Mouse (Mus musculus): ENCODE data around the gene Inpp5a. TPM values are rescaled to one million over a fixed set of nuclear protein-coding genes. Genes with fewer than 3 reads are reported as not detected.

The Inpp5a gene
- polyA plus RNA-seq, 1 experiment from 2014 or later: 29.1 TPM

- no peak for ATAC-seq
- no peaks in the 10 kb centered on the region for H3K9me3 ChIP-seq (ENCODE audit: control insufficient read depth)
- H3K4me1 ChIP-seq (replicated peaks; ENCODE audit: control insufficient read depth, insufficient read depth, low read length): no peaks in the 10 kb centered on the region
- peaks cover 28% of the 10 kb centered on the region for H3K36me3 ChIP-seq (ENCODE audit: control insufficient read depth, insufficient read depth)
- H3K27ac ChIP-seq (ENCODE audit: low read depth, low read length): no peak overlapping the region
- no peak overlapping the region for H3K9ac ChIP-seq (ENCODE audit: low read depth, low read length)
- H3K4me2 ChIP-seq (replicated peaks; ENCODE audit: low read depth): no peak overlapping the region
- no peaks in the 10 kb centered on the region for H3K27me3 ChIP-seq (replicated peaks; ENCODE audit: control insufficient read depth, insufficient read depth, low read length)
- no peak overlapping the region for H3K4me3 ChIP-seq (ENCODE audit: low read depth, low read length)
- no peak for TF ChIP-seq CTCF (IDR thresholded peaks at IDR 0.05; ENCODE audit: low read depth)
- 71% methylated on average over 10 of the region's 10 CpGs for WGBS
Observed at GRCm38 (mm10) chr7:139556746-139557526, 168.0 kb downstream of the Inpp5a start.

GRCm38 (mm10) chr7:139559659-139560058 is 170.8 kb downstream of the Inpp5a start:
- WGBS: 83% methylated on average over 10 of the region's 10 CpGs
- H3K27me3 ChIP-seq (replicated peaks; ENCODE audit: control insufficient read depth, insufficient read depth, low read length): no peaks in the 10 kb centered on the region
- H3K36me3 ChIP-seq (ENCODE audit: control insufficient read depth, insufficient read depth): peaks cover 45% of the 10 kb centered on the region
- no peak overlapping the region for H3K9ac ChIP-seq (ENCODE audit: low read depth, low read length)
- H3K9me3 ChIP-seq (ENCODE audit: control insufficient read depth): no peaks in the 10 kb centered on the region
- H3K4me3 ChIP-seq (ENCODE audit: low read depth, low read length): no peak overlapping the region
- TF ChIP-seq CTCF (IDR thresholded peaks at IDR 0.05; ENCODE audit: low read depth): no peak
- no peak overlapping the region for H3K27ac ChIP-seq (ENCODE audit: low read depth, low read length)
- no peak overlapping the region for H3K4me2 ChIP-seq (replicated peaks; ENCODE audit: low read depth)
- no peaks in the 10 kb centered on the region for H3K4me1 ChIP-seq (replicated peaks; ENCODE audit: control insufficient read depth, insufficient read depth, low read length)
- peak; percentile 43; the same call in 1 of the 2 replicates for ATAC-seq

- Histone ChIP-seq H3K4me1 (replicated peaks; ENCODE audit: control insufficient read depth, insufficient read depth, low read length) (no peaks in the 10 kb centered on the region), H3K27ac (ENCODE audit: low read depth, low read length) (no peak overlapping the region), H3K9me3 (ENCODE audit: control insufficient read depth) (no peaks in the 10 kb centered on the region), H3K27me3 (replicated peaks; ENCODE audit: control insufficient read depth, insufficient read depth, low read length) (no peaks in the 10 kb centered on the region), H3K4me2 (replicated peaks; ENCODE audit: low read depth) (no peak overlapping the region), H3K4me3 (ENCODE audit: low read depth, low read length) (no peak overlapping the region), H3K36me3 (ENCODE audit: control insufficient read depth, insufficient read depth) (peaks cover 57% of the 10 kb centered on the region), H3K9ac (ENCODE audit: low read depth, low read length) (no peak overlapping the region)
- ATAC-seq: no peak
- TF ChIP-seq CTCF (IDR thresholded peaks at IDR 0.05; ENCODE audit: low read depth): no peak
- 81% methylated on average over 4 of the region's 4 CpGs for WGBS
Observed at GRCm38 (mm10) chr7:139563425-139563824, 174.5 kb downstream of the Inpp5a start.

GRCm38 (mm10) chr7:139564161-139564560 is 175.3 kb downstream of the Inpp5a start:
- ATAC-seq: no peak
- Histone ChIP-seq H3K9me3 (ENCODE audit: control insufficient read depth) (no peaks in the 10 kb centered on the region), H3K9ac (ENCODE audit: low read depth, low read length) (no peak overlapping the region), H3K4me1 (replicated peaks; ENCODE audit: control insufficient read depth, insufficient read depth, low read length) (no peaks in the 10 kb centered on the region), H3K27ac (ENCODE audit: low read depth, low read length) (no peak overlapping the region), H3K4me2 (replicated peaks; ENCODE audit: low read depth) (no peak overlapping the region), H3K4me3 (ENCODE audit: low read depth, low read length) (no peak overlapping the region), H3K36me3 (ENCODE audit: control insufficient read depth, insufficient read depth) (peaks cover 53% of the 10 kb centered on the region), H3K27me3 (replicated peaks; ENCODE audit: control insufficient read depth, insufficient read depth, low read length) (no peaks in the 10 kb centered on the region)
- WGBS: 92% methylated on average over 2 of the region's 2 CpGs
- no peak for TF ChIP-seq CTCF (IDR thresholded peaks at IDR 0.05; ENCODE audit: low read depth)

- 81% methylated on average over 6 of the region's 6 CpGs for WGBS
- no peak for TF ChIP-seq CTCF (IDR thresholded peaks at IDR 0.05; ENCODE audit: low read depth)
Observed at GRCm38 (mm10) chr7:139565998-139566397, 177.1 kb downstream of the Inpp5a start.

GRCm38 (mm10) chr7:139566533-139566932 is 177.6 kb downstream of the Inpp5a start:
- Histone ChIP-seq H3K4me3 (ENCODE audit: low read depth, low read length) (no peak overlapping the region), H3K9ac (ENCODE audit: low read depth, low read length) (no peak overlapping the region), H3K27ac (ENCODE audit: low read depth, low read length) (no peak overlapping the region), H3K4me1 (replicated peaks; ENCODE audit: control insufficient read depth, insufficient read depth, low read length) (no peaks in the 10 kb centered on the region), H3K36me3 (ENCODE audit: control insufficient read depth, insufficient read depth) (peaks cover 51% of the 10 kb centered on the region), H3K27me3 (replicated peaks; ENCODE audit: control insufficient read depth, insufficient read depth, low read length) (no peaks in the 10 kb centered on the region), H3K4me2 (replicated peaks; ENCODE audit: low read depth) (no peak overlapping the region), H3K9me3 (ENCODE audit: control insufficient read depth) (no peaks in the 10 kb centered on the region)
- TF ChIP-seq CTCF (IDR thresholded peaks at IDR 0.05; ENCODE audit: low read depth): no peak
- 71% methylated on average over 8 of the region's 8 CpGs for WGBS
- ATAC-seq: no peak

More at GRCm38 (mm10) chr7:139565998-139566397, 177.1 kb downstream of the Inpp5a start:
- no peak overlapping the region for H3K4me3 ChIP-seq (ENCODE audit: low read depth, low read length)
- no peak for ATAC-seq
- H3K27me3 ChIP-seq (replicated peaks; ENCODE audit: control insufficient read depth, insufficient read depth, low read length): no peaks in the 10 kb centered on the region
- no peak overlapping the region for H3K27ac ChIP-seq (ENCODE audit: low read depth, low read length)
- no peaks in the 10 kb centered on the region for H3K4me1 ChIP-seq (replicated peaks; ENCODE audit: control insufficient read depth, insufficient read depth, low read length)
- no peaks in the 10 kb centered on the region for H3K9me3 ChIP-seq (ENCODE audit: control insufficient read depth)
- H3K4me2 ChIP-seq (replicated peaks; ENCODE audit: low read depth): no peak overlapping the region
- H3K36me3 ChIP-seq (ENCODE audit: control insufficient read depth, insufficient read depth): peaks cover 46% of the 10 kb centered on the region
- H3K9ac ChIP-seq (ENCODE audit: low read depth, low read length): no peak overlapping the region

Data from intestine, postnatal 0 days (tissue).